Mouse (Mus musculus) G1E (cell line): ENCODE measurements around the gene Med13l.

ENCODE experiments used
- CTCF ChIP-seq: IDR thresholded peaks from 2 replicates; pipeline ENCODE4 v1.5.1; 2012; ENCODE audit warnings: low read depth, low read length, inconsistent platforms, mixed read lengths
- GATA1 ChIP-seq: IDR thresholded peaks from 2 replicates; pipeline ENCODE4 v1.6.1; 2012; ENCODE audit warnings: borderline replicate concordance, low read length, inconsistent platforms, mixed read lengths
- GATA2 ChIP-seq: IDR thresholded peaks from 2 replicates; pipeline ENCODE4 v1.6.1; 2012; ENCODE audit warnings: low read depth, low read length, inconsistent platforms, borderline replicate concordance
- POLR2AphosphoS5 ChIP-seq: IDR thresholded peaks from 2 replicates; pipeline ENCODE4 v1.6.1; 2012; ENCODE audit warnings: low read depth, low read length, inconsistent platforms; ENCODE audit not compliant: insufficient replicate concordance
- TAL1 ChIP-seq: conservative IDR thresholded peaks from 2 replicates; pipeline ENCODE4 v1.6.1; 2012; ENCODE audit warnings: low read depth, low read length, inconsistent platforms, mixed read lengths

DNA sequence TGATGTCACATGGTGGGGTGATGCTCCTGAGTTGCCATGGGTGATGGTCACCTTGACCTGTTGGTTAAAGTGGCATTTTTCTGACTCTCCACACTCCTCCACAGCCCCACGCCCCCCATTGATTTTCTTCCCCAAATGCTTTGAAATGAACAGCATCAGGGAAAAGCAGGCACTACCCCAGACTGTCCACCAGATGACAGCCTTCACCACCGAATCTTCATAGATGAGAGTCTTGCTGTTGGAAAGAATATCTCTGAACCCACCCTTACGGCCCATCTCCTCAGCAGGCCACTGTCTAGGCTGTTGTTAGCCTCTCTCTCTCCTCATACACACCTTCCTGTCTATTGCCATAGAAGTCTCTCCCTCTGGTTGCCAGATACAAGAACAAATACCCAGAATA lies 213.4 kb downstream of the Med13l start:
- TF ChIP-seq CTCF (peak; percentile 84), POLR2AphosphoS5 (no peak), GATA1 (no peak), TAL1 (no peak), GATA2 (no peak)
